Mouse (Mus musculus): Measurements from ENCODE around the gene Batf.
A peak's percentile ranks its signal among the peaks of the same experiment; 100 is the strongest.
"Not testable (repeated sequence)": the region's sequence is repeated elsewhere in the genome, so short reads cannot be mapped to it uniquely, and the experiment has no call there.

The Batf gene

DNA sequence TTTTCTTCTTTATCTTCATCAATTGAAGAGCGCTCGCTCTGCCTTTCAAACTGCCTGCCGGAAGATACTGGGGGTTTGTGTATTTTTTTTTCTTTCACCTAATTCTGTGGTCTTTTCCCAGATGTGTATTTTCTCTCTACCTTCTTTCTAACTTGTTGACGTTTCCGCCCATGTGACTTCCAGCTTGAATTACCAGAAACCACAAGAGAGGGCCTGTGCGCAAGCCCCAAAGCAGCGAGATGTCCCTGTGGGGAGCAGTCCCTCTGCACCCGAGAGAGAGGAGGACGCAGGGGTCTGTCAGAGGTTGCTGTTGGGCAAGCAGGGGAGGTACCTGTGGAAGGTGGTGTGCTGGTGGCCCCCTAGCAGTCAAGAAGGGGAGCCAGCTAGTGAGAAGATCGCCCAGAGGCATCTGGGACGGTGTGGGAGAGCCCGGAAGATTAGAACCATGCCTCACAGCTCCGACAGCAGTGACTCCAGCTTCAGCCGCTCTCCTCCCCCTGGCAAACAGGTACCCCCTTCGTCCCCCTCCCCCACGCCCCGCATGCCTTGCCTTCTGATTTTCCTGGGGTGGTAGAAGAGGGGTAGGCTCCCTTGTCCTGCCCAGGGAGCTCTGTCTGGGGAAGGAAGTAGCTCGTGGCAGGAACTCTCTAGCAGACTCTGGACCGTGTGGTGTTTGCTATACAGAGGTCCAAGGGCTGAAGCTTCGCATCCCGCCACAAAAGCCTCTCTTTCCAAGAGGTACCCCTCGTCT lies at the start of gene Batf:
Batf (plus strand) TSS at position 204 of the 751 bp plus-strand sequence.
- peak in 1 of 2 experiments; percentile 55 for DNase-seq (ENCODE audit: low spot score in 2 of 2)

- no peak for DNase-seq (ENCODE audit: low spot score in 2 of 2)
Observed at GRCm38 (mm10) chr12:85637932-85638331, 48.5 kb upstream of the Batf start.

GRCm38 (mm10) chr12:85638541-85639325 lies 47.7 kb upstream of the Batf start:
- DNase-seq (ENCODE audit: low spot score in 2 of 2) = no peak

DNA sequence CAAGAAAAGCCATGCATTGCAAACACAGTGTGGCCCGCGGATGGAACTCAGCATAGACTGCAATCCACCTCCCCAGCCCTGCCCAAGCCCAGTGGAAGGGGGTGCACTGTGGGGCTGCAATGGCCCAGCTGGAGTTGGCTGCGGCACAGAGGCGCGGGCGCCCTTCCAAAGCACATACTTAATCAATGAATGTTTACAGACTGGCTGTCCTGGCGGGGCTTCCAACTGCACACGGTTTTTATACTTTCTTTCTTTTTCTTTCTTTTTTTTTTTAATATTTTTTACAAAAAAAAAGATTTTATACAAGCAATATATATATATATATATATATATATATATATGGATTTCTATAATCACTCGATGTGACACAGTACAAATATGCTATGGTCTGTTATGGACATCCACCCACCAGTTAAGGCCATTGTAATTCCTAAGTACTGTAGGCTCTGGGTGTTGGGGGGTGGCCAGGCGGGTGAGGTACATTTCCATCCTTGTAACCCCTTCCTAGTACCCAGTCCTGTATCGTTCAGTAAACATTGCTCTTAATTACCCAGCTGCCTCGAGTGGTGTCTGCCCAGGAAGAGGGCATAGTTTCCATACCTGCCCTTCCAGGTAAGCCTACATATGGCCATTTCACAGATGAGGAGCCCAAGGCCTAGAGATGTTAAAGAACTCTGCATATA lies 47.0 kb upstream of the Batf start:
- DNase-seq (ENCODE audit: low spot score in 2 of 2) = peak; percentile 80 to 84

DNA sequence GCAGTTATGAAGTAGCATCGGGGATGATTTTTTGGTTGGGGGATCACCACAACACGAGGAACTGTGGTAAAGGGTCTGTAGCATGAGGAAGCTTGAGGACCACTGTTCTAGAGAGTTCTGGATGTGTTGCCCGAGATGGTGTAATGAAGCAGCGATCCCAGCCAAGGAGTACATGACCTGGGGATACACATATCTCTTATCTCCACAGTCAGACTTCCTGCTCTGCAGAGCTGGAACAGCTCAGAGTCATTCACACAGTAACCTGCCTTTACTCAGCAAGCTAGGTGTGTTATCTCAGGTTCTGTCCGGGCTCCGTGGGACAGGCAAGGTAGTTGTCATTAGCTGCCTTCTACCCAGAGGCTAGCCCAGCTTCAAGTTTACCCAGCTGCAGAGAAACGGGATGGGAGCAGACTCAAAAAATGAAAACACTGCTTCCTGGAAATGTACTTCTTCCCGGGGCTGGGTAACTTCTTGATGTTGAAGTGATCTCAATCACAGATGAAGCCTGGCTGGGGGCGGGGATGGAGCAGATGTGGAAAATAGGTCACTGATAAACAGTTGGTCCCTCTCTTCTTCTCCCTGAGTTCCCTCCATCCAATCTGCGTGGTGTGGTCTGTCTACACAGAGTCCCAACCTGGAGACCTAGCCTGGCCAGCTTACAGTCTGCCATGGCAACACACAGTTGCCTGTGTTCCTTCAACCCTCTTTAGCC lies 45.5 kb upstream of the Batf start:
- no peak for DNase-seq (ENCODE audit: low spot score in 2 of 2)

GRCm38 (mm10) chr12:85641564-85641931 lies 44.9 kb upstream of the Batf start:
- no peak for DNase-seq (ENCODE audit: low spot score in 2 of 2)

DNA sequence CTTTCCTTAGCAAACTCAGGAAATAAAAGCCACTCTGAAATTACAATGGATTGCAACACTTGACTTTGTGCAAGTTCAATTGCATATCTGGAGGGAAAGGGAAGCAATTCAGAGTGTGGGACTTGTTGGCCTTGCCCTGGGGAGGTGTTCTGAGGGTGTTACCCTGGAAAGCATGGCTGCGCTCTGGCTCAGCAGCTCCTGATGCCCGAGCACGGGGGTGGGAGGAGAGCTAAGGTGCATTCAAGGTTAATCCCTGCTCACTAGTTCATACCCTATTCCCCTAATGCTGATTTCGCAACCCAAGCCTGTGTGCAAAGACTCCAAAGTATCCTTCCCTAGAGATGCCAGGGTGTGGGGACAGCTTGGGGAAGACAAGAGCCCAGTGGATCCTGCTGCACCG lies 42.7 kb upstream of the Batf start:
- no peak for DNase-seq (ENCODE audit: low spot score in 2 of 2)

DNA sequence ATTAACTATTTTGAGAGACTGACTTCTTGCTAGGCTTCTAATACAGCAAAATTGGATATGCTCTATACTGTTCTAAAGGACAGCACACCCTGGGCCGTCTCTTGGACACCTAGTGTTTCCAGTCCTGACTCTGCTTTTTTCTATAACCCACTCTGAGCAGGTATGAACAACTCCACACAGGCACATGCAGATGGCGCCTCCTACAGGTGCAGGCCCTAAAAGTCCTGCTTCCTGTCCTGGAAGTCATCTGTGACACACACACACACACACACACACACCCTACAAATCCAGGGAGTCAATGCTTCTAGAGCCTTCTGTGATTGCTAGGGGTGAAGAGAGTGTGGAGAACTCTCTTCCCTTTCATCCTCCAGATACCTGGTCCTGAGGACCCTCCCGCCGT lies 40.8 kb upstream of the Batf start:
- DNase-seq (ENCODE audit: low spot score in 2 of 2) = no peak

GRCm38 (mm10) chr12:85647346-85647745 lies 39.1 kb upstream of the Batf start:
- DNase-seq (ENCODE audit: low spot score in 2 of 2) = no peak

DNA sequence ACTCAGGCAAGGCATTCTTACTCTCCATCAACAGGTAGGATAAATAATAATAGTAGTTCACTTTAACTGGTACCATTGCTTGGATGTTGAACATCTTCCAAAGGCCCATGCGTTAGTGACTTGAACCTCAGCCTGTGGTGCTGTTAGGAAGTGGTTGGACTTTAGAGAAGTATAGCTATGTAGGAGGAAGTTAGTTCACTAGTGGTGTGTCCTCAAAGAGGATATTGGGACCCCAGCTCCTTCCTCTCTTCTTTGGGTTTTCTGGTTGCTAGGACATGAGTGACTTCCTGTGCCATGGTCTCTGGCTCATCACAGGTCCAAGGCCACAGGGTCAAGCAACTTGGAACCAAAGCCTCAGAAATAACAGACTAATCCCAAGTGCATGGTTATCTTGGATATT lies 38.5 kb upstream of the Batf start:
- DNase-seq (ENCODE audit: low spot score in 2 of 2) = no peak

- DNase-seq (ENCODE audit: low spot score in 2 of 2) = no peak
Observed at GRCm38 (mm10) chr12:85659319-85659718, 27.1 kb upstream of the Batf start.

DNA sequence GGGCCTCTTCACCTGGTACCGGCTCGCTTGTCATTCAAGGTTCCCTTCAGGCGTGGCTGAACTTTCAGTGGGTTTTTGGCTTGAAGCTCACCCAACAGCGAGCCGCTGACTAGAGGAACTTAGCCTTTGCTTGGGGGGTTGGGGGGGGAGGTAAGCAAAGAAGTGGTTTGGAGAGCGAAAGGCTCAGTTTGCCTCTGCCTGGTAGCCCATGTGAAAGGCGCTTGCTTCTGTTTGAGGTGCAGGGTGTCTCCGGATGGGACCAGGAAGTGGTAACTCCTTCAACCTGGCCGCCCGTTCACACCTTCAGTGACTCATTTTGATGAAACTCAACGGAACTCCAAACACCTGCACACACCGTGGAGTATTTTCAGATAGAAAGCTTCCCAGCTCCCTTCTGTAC lies 25.6 kb upstream of the Batf start:
- no peak for DNase-seq (ENCODE audit: low spot score in 2 of 2)

- not testable (repeated sequence) for DNase-seq (ENCODE audit: low spot score in 2 of 2)
Observed at GRCm38 (mm10) chr12:85662232-85662631, 24.2 kb upstream of the Batf start.

- DNase-seq (ENCODE audit: low spot score in 2 of 2) = peak; percentile 57 to 77
Observed at GRCm38 (mm10) chr12:85662896-85663295, 23.6 kb upstream of the Batf start.

- no peak for DNase-seq (ENCODE audit: low spot score in 2 of 2)
Observed at GRCm38 (mm10) chr12:85666112-85666511, 20.4 kb upstream of the Batf start.

DNA sequence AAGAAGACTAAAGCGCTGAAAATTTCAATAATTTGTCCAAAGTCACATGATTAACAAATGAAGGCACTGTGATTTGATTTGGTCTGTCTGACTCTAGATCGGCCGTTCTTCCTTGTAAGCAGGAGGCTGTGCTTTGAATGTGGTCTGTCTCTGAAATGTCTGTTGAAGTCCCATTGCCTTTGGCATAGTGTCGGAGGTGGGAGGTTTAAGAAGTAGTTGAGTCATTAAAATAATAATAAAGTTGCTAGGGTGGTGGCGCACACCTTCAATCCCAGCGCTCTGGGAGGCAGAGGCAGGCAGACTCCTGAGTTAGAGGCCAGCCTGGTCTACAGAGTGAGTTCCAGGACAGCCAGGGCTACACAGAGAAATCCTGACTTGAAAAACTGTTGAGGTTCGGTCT lies 19.4 kb upstream of the Batf start:
- DNase-seq (ENCODE audit: low spot score in 2 of 2) = no peak

GRCm38 (mm10) chr12:85668696-85669095 lies 17.8 kb upstream of the Batf start:
- DNase-seq (ENCODE audit: low spot score in 2 of 2) = no peak

GRCm38 (mm10) chr12:85670080-85670479 lies 16.4 kb upstream of the Batf start:
- no peak for DNase-seq (ENCODE audit: low spot score in 2 of 2)

- DNase-seq (ENCODE audit: low spot score in 2 of 2) = no peak
Observed at GRCm38 (mm10) chr12:85673914-85674313, 12.6 kb upstream of the Batf start.

- no peak for DNase-seq (ENCODE audit: low spot score in 2 of 2)
Observed at GRCm38 (mm10) chr12:85679117-85679516, 7.4 kb upstream of the Batf start.

- DNase-seq (ENCODE audit: low spot score in 2 of 2) = no peak
Observed at GRCm38 (mm10) chr12:85679808-85680207, 6.7 kb upstream of the Batf start.

DNA sequence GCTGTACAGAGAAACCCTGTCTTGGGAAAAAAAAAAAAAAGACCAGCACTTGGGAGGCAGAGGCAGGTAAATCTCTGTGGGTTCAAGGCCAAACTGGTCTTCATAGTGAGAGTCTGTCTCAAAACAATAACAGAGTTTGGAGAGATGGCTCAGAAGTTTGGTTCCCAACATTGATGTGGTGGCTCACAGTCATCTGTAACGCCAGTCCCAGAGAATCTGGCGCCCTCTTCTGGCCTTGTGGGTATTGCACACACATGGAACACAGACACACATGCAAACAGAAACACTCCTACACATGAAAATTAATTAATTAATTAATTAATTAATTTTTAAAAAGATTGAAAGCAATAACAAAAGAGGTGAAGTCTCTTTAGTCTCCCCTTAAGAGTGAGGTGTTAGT lies 4.1 kb upstream of the Batf start:
- no peak for DNase-seq (ENCODE audit: low spot score in 2 of 2)
